Mouse (Mus musculus) thymus, postnatal 25 days (tissue): Measurements from ENCODE around the gene Abcd3.

Source experiments
- DNase-seq: peaks from one replicate; pipeline ENCODE4 v3.0.0; 2022

Gene Abcd3

GRCm38 (mm10) chr3:121814877-121815548 is at the start of gene Abcd3:
TSS of gene Abcd3 (minus strand) at chr3:121815302.
- peak; percentile 94 for DNase-seq

- no peak for DNase-seq
Observed at GRCm38 (mm10) chr3:121859142-121859541, 44.0 kb upstream of the Abcd3 start.

GRCm38 (mm10) chr3:121856131-121856530 is 41.0 kb upstream of the Abcd3 start:
- no peak for DNase-seq

GRCm38 (mm10) chr3:121853781-121854520 is 38.8 kb upstream of the Abcd3 start:
- no peak for DNase-seq

- no peak for DNase-seq
Observed at GRCm38 (mm10) chr3:121852074-121852826, 37.1 kb upstream of the Abcd3 start.

- no peak for DNase-seq
Observed at GRCm38 (mm10) chr3:121851006-121851405, 35.9 kb upstream of the Abcd3 start.

- no peak for DNase-seq
Observed at GRCm38 (mm10) chr3:121850381-121850780, 35.3 kb upstream of the Abcd3 start.

- DNase-seq: no peak
Observed at GRCm38 (mm10) chr3:121847296-121847695, 32.2 kb upstream of the Abcd3 start.

GRCm38 (mm10) chr3:121844658-121845057 is 29.6 kb upstream of the Abcd3 start:
- no peak for DNase-seq

- DNase-seq: no peak
Observed at GRCm38 (mm10) chr3:121844013-121844412, 28.9 kb upstream of the Abcd3 start.

GRCm38 (mm10) chr3:121843254-121843653 is 28.2 kb upstream of the Abcd3 start:
- no peak for DNase-seq

GRCm38 (mm10) chr3:121842306-121842860 is 27.3 kb upstream of the Abcd3 start:
- DNase-seq: no peak

- no peak for DNase-seq
Observed at GRCm38 (mm10) chr3:121841412-121842014, 26.4 kb upstream of the Abcd3 start.

- DNase-seq: no peak
Observed at GRCm38 (mm10) chr3:121840351-121840750, 25.2 kb upstream of the Abcd3 start.

- DNase-seq: no peak
Observed at GRCm38 (mm10) chr3:121834732-121835131, 19.6 kb upstream of the Abcd3 start.

GRCm38 (mm10) chr3:121834250-121834649 is 19.1 kb upstream of the Abcd3 start:
- no peak for DNase-seq

- no peak for DNase-seq
Observed at GRCm38 (mm10) chr3:121825092-121825491, 10.0 kb upstream of the Abcd3 start.

- no peak for DNase-seq
Observed at GRCm38 (mm10) chr3:121824319-121824718, 9.2 kb upstream of the Abcd3 start.

- DNase-seq: no peak
Observed at GRCm38 (mm10) chr3:121822643-121823042, 7.5 kb upstream of the Abcd3 start.

GRCm38 (mm10) chr3:121821559-121822143 is 6.5 kb upstream of the Abcd3 start:
- DNase-seq: no peak

GRCm38 (mm10) chr3:121819693-121820200 is 4.6 kb upstream of the Abcd3 start:
- no peak for DNase-seq

- no peak for DNase-seq
Observed at GRCm38 (mm10) chr3:121818736-121819396, 3.8 kb upstream of the Abcd3 start.
